Mouse (Mus musculus) C2C12 (cell line): ENCODE measurements around the gene Mcpt2. TPM values are rescaled to one million over a fixed set of nuclear protein-coding genes. Genes with fewer than 3 reads are reported as not detected.

Source experiments
- H3K27me3 ChIP-seq: one replicate; pipeline ENCODE4 v1.6.1; 2011; ENCODE audit not compliant: control insufficient read depth, insufficient read depth, insufficient read length
- H3K36me3 ChIP-seq: one replicate; pipeline ENCODE4 v1.6.1; 2011; ENCODE audit not compliant: control insufficient read depth, insufficient read depth
- H3K4me3 ChIP-seq: one replicate; pipeline ENCODE4 v1.5.1; 2011; ENCODE audit warnings: mild to moderate bottlenecking, control low read depth; ENCODE audit not compliant: poor library complexity, insufficient read depth, severe bottlenecking
- H3K79me2 ChIP-seq: one replicate; pipeline ENCODE4 v1.6.1; 2011; ENCODE audit not compliant: control insufficient read depth, insufficient read depth
- H3K79me3 ChIP-seq: one replicate; pipeline ENCODE4 v1.6.1; 2011; ENCODE audit warnings: low read depth, control low read depth
- H3ac ChIP-seq: one replicate; pipeline ENCODE3; 2011; ENCODE audit warnings: low read depth; ENCODE audit not compliant: control insufficient read depth, insufficient read length
- CEBPB ChIP-seq: IDR thresholded peaks from one replicate; pipeline ENCODE4 v1.6.1; 2011; ENCODE audit warnings: low read depth, mild to moderate bottlenecking, control low read depth, moderate library complexity
- CTCF ChIP-seq: IDR thresholded peaks from one replicate; pipeline ENCODE4 v1.5.1; 2011; ENCODE audit not compliant: control insufficient read depth, insufficient read depth, insufficient read length
- FOSL1 ChIP-seq: IDR thresholded peaks from one replicate; pipeline ENCODE4 v1.8.0; 2011; ENCODE audit warnings: mild to moderate bottlenecking, low read length; ENCODE audit not compliant: poor library complexity, insufficient read depth, severe bottlenecking
- MAX ChIP-seq: IDR thresholded peaks from one replicate; pipeline ENCODE4 v1.6.1; 2011; ENCODE audit warnings: mild to moderate bottlenecking, control low read depth
- MYOD1 ChIP-seq: IDR thresholded peaks from one replicate; pipeline ENCODE4 v1.6.1; 2011; ENCODE audit warnings: low read depth; ENCODE audit not compliant: control insufficient read depth, insufficient read length
- MYOG ChIP-seq: IDR thresholded peaks from one replicate; pipeline ENCODE4 v1.6.1; 2011; ENCODE audit not compliant: control insufficient read depth, insufficient read length; ENCODE audit errors: extremely low read depth
- USF1 ChIP-seq: IDR thresholded peaks from one replicate; pipeline ENCODE4 v1.6.1; 2011; ENCODE audit warnings: low read depth, mild to moderate bottlenecking, control low read depth, moderate library complexity
- microRNA-seq: library from miRNA; unstranded; fragments of <30 nt; microRNA quantifications from one replicate; pipeline ENCODE4, GENCODE M21; 2019; ENCODE audit warnings: borderline microRNAs expressed
- polyA plus RNA-seq: library from polyadenylated mRNA; unstranded; fragments of >200 nt; fragmentation: generic; extraction: Trizol; gene quantifications from one replicate; pipeline ENCODE4 v1.2.1, GENCODE M21; 2012; ENCODE audit warnings: missing spikeins

Gene Mcpt2
- polyA plus RNA-seq, 1 experiment, result not detected

GRCm38 (mm10) chr14:56093353-56093752 is 51.5 kb downstream of the Mcpt2 start:
- Histone ChIP-seq H3K79me3 (no peaks in the 10 kb centered on the region), H3K36me3 (no peaks in the 10 kb centered on the region), H3K4me3 (no peak overlapping the region), H3ac (no peak overlapping the region), H3K27me3 (no peaks in the 10 kb centered on the region), H3K79me2 (no peaks in the 10 kb centered on the region)
- TF ChIP-seq FOSL1 (no peak), CTCF (no peak), CEBPB (no peak), MYOG (no peak), MAX (no peak), USF1 (no peak), MYOD1 (no peak)

Small RNAs within 50 kb of the gene (microRNA-seq; reads per million reads assigned to microRNA genes)
- gene Mir6949, result not detected

Other genes with a start within 250 kb of the Mcpt2 start
- gene Nfatc4, start 218.9 kb upstream of the Mcpt2 start, polyA plus RNA-seq, result 1.2 TPM
- gene Nynrin, start 188.0 kb upstream of the Mcpt2 start, polyA plus RNA-seq, result 0.13 TPM
- gene Cbln3, start 157.6 kb upstream of the Mcpt2 start, polyA plus RNA-seq, result 0.05 TPM
- 3.6 TPM for gene Khnyn, start 157.1 kb upstream of the Mcpt2 start, polyA plus RNA-seq
- 4.7 TPM for gene Sdr39u1, start 141.7 kb upstream of the Mcpt2 start, polyA plus RNA-seq
- 0.90 TPM for gene Cma1, start 97.4 kb upstream of the Mcpt2 start, polyA plus RNA-seq
- not detected for gene Cma2, start 91.1 kb upstream of the Mcpt2 start, polyA plus RNA-seq
- 0.09 TPM for gene Mcpt1, start 24.1 kb upstream of the Mcpt2 start, polyA plus RNA-seq
- gene Mcpt9, start 11.5 kb upstream of the Mcpt2 start, polyA plus RNA-seq, result not detected
- gene Mcpt4, start 20.3 kb downstream of the Mcpt2 start, polyA plus RNA-seq, result not detected
- gene Mcpt8, start 43.2 kb downstream of the Mcpt2 start, polyA plus RNA-seq, result 4.6 TPM
- not detected for gene Ctsg, start 60.5 kb downstream of the Mcpt2 start, polyA plus RNA-seq
- gene Gzme, start 78.6 kb downstream of the Mcpt2 start, polyA plus RNA-seq, result 3.3 TPM
- 0.12 TPM for gene Gzmd, start 90.6 kb downstream of the Mcpt2 start, polyA plus RNA-seq
- not detected for gene Gzmg, start 117.5 kb downstream of the Mcpt2 start, polyA plus RNA-seq
- gene Gzmn, start 132.6 kb downstream of the Mcpt2 start, polyA plus RNA-seq, result not detected
- not detected for gene Gzmf, start 169.4 kb downstream of the Mcpt2 start, polyA plus RNA-seq
- gene Gzmc, start 192.6 kb downstream of the Mcpt2 start, polyA plus RNA-seq, result not detected
- not detected for gene Gzmb, start 220.2 kb downstream of the Mcpt2 start, polyA plus RNA-seq